Mouse (Mus musculus) liver, adult 2 months (tissue): ENCODE measurements around the gene Heatr5a.

Experiments
- CTCF ChIP-seq: fragments of 200-500 bp; IDR thresholded peaks from 2 replicates; pipeline ENCODE4 v1.5.1; 2011; ENCODE audit warnings: low read depth, low read length, control low read depth
- POLR2A ChIP-seq: fragments of 200-500 bp; IDR thresholded peaks from 2 replicates; pipeline ENCODE4 v1.6.1; 2011; ENCODE audit warnings: low read length, control low read depth; ENCODE audit not compliant: insufficient read depth; ENCODE audit errors: extremely low read depth

DNA sequence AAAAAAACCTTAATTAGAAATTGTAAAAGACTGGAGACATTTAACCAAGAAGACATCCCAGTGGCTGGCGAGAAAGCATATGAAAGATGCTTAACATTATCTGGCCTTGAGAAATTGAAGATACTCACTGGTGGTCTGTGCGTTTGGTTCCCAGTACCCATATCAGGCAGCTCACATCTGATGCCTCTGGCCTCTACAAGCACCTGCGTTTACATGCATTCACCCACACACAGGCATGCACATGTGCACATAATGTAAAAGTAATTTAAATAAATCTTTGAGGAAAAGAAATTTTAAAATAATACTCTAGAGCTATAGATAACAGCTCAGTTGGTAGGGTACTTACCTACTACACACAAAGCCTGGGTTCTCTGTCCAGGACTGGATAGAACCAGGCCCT lies 139.8 kb downstream of the Heatr5a start:
- TF ChIP-seq CTCF (no peak), POLR2A (no peak)
